Mouse (Mus musculus): ENCODE data around the gene Tmem132c.

DNA sequence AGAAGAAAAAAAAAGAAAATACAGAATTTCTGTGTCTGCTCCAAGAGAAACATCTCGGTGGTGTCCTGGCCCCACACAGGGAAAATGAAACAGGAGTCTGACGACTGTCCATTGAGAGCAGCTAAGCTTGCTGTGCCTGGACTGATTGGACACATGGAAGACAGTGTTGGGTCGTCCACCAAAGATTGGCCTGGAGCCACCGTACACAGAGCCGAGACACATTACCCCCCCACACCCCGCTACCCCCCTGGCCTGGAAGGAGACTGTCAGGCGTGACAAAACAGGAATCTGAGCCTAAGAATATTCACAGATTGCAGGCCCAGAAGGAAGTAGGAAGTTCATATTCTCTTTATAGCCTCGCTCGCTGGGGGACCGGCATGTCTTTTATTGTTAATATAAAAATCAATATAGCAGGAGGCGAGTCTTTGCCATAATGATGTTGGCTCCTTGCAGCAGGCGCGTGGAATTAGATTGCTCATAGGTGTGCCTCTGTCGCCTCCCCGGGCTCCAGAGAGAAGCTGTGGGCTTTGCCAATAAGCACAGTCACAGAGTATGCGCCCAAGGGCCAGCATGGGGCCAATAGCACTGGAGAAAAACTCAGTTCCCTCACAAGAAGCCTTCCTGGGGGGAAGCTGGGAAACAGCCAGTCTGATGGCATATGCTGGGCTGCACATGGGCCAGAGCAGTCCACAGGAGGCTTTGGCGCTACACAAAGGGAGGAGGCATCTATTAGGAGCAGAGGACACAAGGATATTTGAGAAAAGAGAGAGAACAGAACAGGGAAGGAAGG, 49.0 kb downstream of the Tmem132c start:
- TF ChIP-seq CTCF (conservative IDR thresholded peaks at IDR 0.05; ENCODE audit: low read length) (no peak), POU5F1 (IDR thresholded peaks at IDR 0.05; ENCODE audit: borderline replicate concordance, low read length) (no peak), NANOG (IDR thresholded peaks at IDR 0.05; ENCODE audit: borderline replicate concordance, low read length) (no peak)

Measured in E14TG2a.4 (cell line).